Mouse (Mus musculus): ENCODE measurements at regions not wholly inside any gene's neighbourhood (a gene's known extent, or its start where the extent isn't known, plus 50 kb on each side); places are given as distances from the start of the nearest gene placed in this dataset.

DNA sequence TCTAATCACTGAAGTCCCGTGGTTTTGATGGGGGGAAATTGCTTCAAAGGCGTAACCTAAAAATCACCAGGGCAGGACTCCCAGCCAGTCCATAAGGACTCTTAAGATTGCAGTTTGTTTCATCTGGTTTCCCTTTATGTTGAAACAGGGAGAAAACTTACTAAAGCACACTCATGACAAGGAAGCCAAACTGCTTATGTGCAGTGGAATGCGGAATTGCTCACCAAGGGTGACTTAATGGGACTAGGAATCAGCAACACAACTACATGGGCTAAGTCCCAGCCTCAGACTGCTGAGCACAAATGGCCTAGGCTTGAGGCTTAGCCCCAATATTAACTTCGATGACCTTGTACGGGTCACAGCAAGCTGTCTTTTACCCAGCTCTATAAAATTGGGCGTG lies 227.6 kb upstream of the Tenm4 start:
- in situ Hi-C loops (cut with MboI; ENCODE audit: low pct_ligation_motif_present, low pct_unique_long_range_greater_than_20kb, low sequenced_read_pairs): no loop called here
- H3K9me3 ChIP-seq (replicated peaks; ENCODE audit: low read length): peaks cover 45% of the 10 kb centered on the region
- TF ChIP-seq MAX (IDR thresholded peaks at IDR 0.05; ENCODE audit: low read length) (no peak), HCFC1 (IDR thresholded peaks at IDR 0.05; ENCODE audit: low read depth, low read length) (no peak), MXI1 (IDR thresholded peaks at IDR 0.05; ENCODE audit: low read depth, low read length) (no peak), RCOR1 (conservative IDR thresholded peaks at IDR 0.05; ENCODE audit: low read depth, low read length) (no peak), CHD1 (IDR thresholded peaks at IDR 0.05; ENCODE audit: low read depth, low read length) (no peak), BHLHE40 (IDR thresholded peaks at IDR 0.05; ENCODE audit: low read depth, low read length) (no peak), JUN (IDR thresholded peaks at IDR 0.05; ENCODE audit: insufficient read depth, low read depth, low read length) (no peak), RAD21 (IDR thresholded peaks at IDR 0.05; ENCODE audit: low read depth, low read length) (no peak), POLR2AphosphoS2 (IDR thresholded peaks at IDR 0.05; ENCODE audit: low read depth, low read length) (no peak), ZMIZ1 (IDR thresholded peaks at IDR 0.05; ENCODE audit: low read depth, low read length) (no peak), UBTF (IDR thresholded peaks at IDR 0.05; ENCODE audit: low read depth, low read length) (no peak), ZKSCAN1 (IDR thresholded peaks at IDR 0.05; ENCODE audit: borderline replicate concordance, low read depth, low read length) (no peak), ELF1 (IDR thresholded peaks at IDR 0.05; ENCODE audit: low read depth, low read length) (no peak), MEF2A (IDR thresholded peaks at IDR 0.05; ENCODE audit: borderline replicate concordance, low read depth, low read length) (no peak), USF2 (conservative IDR thresholded peaks at IDR 0.05; ENCODE audit: low read depth, low read length) (no peak), ZC3H11A (IDR thresholded peaks at IDR 0.05; ENCODE audit: low read depth, low read length) (no peak), SIN3A (IDR thresholded peaks at IDR 0.05; ENCODE audit: low read length) (no peak)
- H3K27me3 ChIP-seq (replicated peaks): no peaks in the 10 kb centered on the region
- no peaks in the 10 kb centered on the region for H3K79me2 ChIP-seq (replicated peaks; ENCODE audit: control insufficient read depth, extremely low read depth, insufficient read depth, poor library complexity, severe bottlenecking)
- H3K4me3 ChIP-seq (replicated peaks in 1 of 3; ENCODE audit: low read depth in 2 of 3, low read length in 2 of 3, poor library complexity in 1 of 3): no peak overlapping the region
- no peaks in the 10 kb centered on the region for H3K4me1 ChIP-seq (ENCODE audit: control insufficient read depth in 1 of 2, insufficient read depth in 2 of 2)
- no peak overlapping the region for H3K9ac ChIP-seq (ENCODE audit: insufficient read depth, low read depth)
- H3K36me3 ChIP-seq (replicated peaks in 1 of 2; ENCODE audit: control insufficient read depth in 1 of 2, insufficient read depth in 1 of 2, low read length in 1 of 2): no peaks in the 10 kb centered on the region
- no peak overlapping the region for H3K27ac ChIP-seq (ENCODE audit: insufficient read depth, low read depth)
- dilution Hi-C loops (cut with MboI; ENCODE audit: extremely low pct_ligation_motif_present, extremely low pct_unique_long_range_greater_than_20kb, low sequenced_read_pairs): no loop called here
- no peak overlapping the region for H3K4me2 ChIP-seq (ENCODE audit: insufficient read depth, low read depth, poor library complexity, severe bottlenecking)
- DNase-seq (ENCODE audit: extremely low read depth): no peak

DNA sequence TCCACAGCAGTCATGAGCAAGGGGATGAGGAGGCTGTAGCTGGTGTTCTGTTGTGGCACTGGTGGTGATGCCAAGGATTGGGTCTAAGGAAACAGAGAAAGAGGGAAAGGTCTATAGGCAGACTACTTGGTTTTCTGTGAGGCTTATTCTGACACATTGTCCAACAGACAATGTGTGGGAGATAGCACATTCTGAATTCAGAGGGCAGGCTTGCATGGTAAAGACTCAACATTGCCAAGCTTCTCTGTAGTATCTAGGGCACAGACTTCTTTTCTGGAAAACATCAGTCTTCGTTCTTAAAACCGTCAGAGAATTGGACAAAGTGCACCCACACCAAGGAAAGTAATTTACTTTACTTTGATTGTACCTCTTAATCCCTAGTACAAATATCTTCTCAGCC lies 218.7 kb upstream of the Tenm4 start:
- no peak overlapping the region for H3K27ac ChIP-seq (ENCODE audit: insufficient read depth, low read depth)
- H3K27me3 ChIP-seq (replicated peaks): no peaks in the 10 kb centered on the region
- no peaks in the 10 kb centered on the region for H3K36me3 ChIP-seq (replicated peaks in 1 of 2; ENCODE audit: control insufficient read depth in 1 of 2, insufficient read depth in 1 of 2, low read length in 1 of 2)
- no peak overlapping the region for H3K4me2 ChIP-seq (ENCODE audit: insufficient read depth, low read depth, poor library complexity, severe bottlenecking)
- dilution Hi-C loops (cut with MboI; ENCODE audit: extremely low pct_ligation_motif_present, extremely low pct_unique_long_range_greater_than_20kb, low sequenced_read_pairs) (no loop called here), in situ Hi-C loops (cut with MboI; ENCODE audit: low pct_ligation_motif_present, low pct_unique_long_range_greater_than_20kb, low sequenced_read_pairs) (no loop called here)
- no peaks in the 10 kb centered on the region for H3K79me2 ChIP-seq (replicated peaks; ENCODE audit: control insufficient read depth, extremely low read depth, insufficient read depth, poor library complexity, severe bottlenecking)
- H3K4me1 ChIP-seq (ENCODE audit: control insufficient read depth in 1 of 2, insufficient read depth in 2 of 2): no peaks in the 10 kb centered on the region
- H3K9me3 ChIP-seq (replicated peaks; ENCODE audit: low read length): peaks cover 46% of the 10 kb centered on the region
- TF ChIP-seq ELF1 (IDR thresholded peaks at IDR 0.05; ENCODE audit: low read depth, low read length) (no peak), MXI1 (IDR thresholded peaks at IDR 0.05; ENCODE audit: low read depth, low read length) (no peak), JUN (IDR thresholded peaks at IDR 0.05; ENCODE audit: insufficient read depth, low read depth, low read length) (no peak), ZC3H11A (IDR thresholded peaks at IDR 0.05; ENCODE audit: low read depth, low read length) (no peak), KAT2A (IDR thresholded peaks at IDR 0.05; ENCODE audit: insufficient replicate concordance, low read length) (no peak), MAX (IDR thresholded peaks at IDR 0.05; ENCODE audit: low read length) (no peak), USF1 (IDR thresholded peaks at IDR 0.05; ENCODE audit: low read depth, low read length) (no peak)
- no peak for DNase-seq (ENCODE audit: extremely low read depth)
- no peak overlapping the region for H3K9ac ChIP-seq (ENCODE audit: insufficient read depth, low read depth)
- no peak overlapping the region for H3K4me3 ChIP-seq (replicated peaks in 1 of 3; ENCODE audit: low read depth in 2 of 3, low read length in 2 of 3, poor library complexity in 1 of 3)
